Mouse (Mus musculus) neural tube, embryonic 12.5 days (tissue): ENCODE data around the gene Magoh. TPM values are rescaled to one million over a fixed set of nuclear protein-coding genes. Genes with fewer than 3 reads are reported as not detected.

ENCODE experiments used
- ATAC-seq: fragments of 200-750 bp; cut with Nextera tagmentation; 2 replicates; pipeline ENCODE4 v1.8.0; 2017; ENCODE audit warnings: low read depth, mild to moderate bottlenecking, moderate TSS enrichment, moderate library complexity; ENCODE audit not compliant: low FRiP score
- H3K27ac ChIP-seq: fragments of 300-500 bp; sonication (generic); 2 replicates; pipeline ENCODE4 v1.5.1; 2016
- H3K27me3 ChIP-seq: fragments of 300-500 bp; sonication (generic); replicated peaks from 2 replicates; pipeline ENCODE4 v1.6.1; 2016; ENCODE audit warnings: mild to moderate bottlenecking
- H3K36me3 ChIP-seq: fragments of 300-500 bp; sonication (generic); 2 replicates; pipeline ENCODE4 v1.6.1; 2016; ENCODE audit warnings: mild to moderate bottlenecking
- H3K4me1 ChIP-seq: fragments of 300-500 bp; sonication (generic); 2 replicates; pipeline ENCODE4 v1.6.1; 2016
- H3K4me2 ChIP-seq: fragments of 300-500 bp; sonication (generic); replicated peaks from 2 replicates; pipeline ENCODE4 v1.6.1; 2016; ENCODE audit warnings: mild to moderate bottlenecking
- H3K4me3 ChIP-seq: fragments of 300-500 bp; sonication (generic); 2 replicates; pipeline ENCODE4 v1.5.1; 2016
- H3K9ac ChIP-seq: fragments of 300-500 bp; sonication (generic); 2 replicates; pipeline ENCODE4 v1.6.1; 2016; ENCODE audit warnings: mild to moderate bottlenecking
- H3K9me3 ChIP-seq: fragments of 300-500 bp; sonication (generic); 2 replicates; pipeline ENCODE4 v1.6.1; 2016; ENCODE audit warnings: mild to moderate bottlenecking
- WGBS: fragments of 180-500 bp; shearing (Covaris S2); methylation state at CpG from one replicate; pipeline ENCODE4 v1.1.7; 2016; 5-methylcytosine and 5-hydroxymethylcytosine counted together
- polyA plus RNA-seq: library from polyadenylated mRNA; unstranded; fragments of >200 nt; fragmentation: Nextera tagmentation; extraction: Ambion mirVana; gene quantifications from 2 replicates; pipeline ENCODE4 v1.2.1, GENCODE M21; 2016

Gene Magoh
- polyA plus RNA-seq, 1 experiment from 2014 or later, result 169 TPM

- Histone ChIP-seq H3K36me3 (peaks cover 68% of the 10 kb centered on the region), H3K9ac (no peak overlapping the region)
These were observed 31.0 kb upstream of the Magoh start for GRCm38 (mm10) chr4:107848546-107848945.

GRCm38 (mm10) chr4:107849621-107850020 lies 29.9 kb upstream of the Magoh start:
- peaks cover 77% of the 10 kb centered on the region for H3K36me3 ChIP-seq
- whole genome bisulfite sequencing, result 81% methylated on average over 9 of the region's 9 CpGs
- H3K4me2 ChIP-seq, result no peak overlapping the region

More at GRCm38 (mm10) chr4:107848546-107848945, 31.0 kb upstream of the Magoh start:
- Histone ChIP-seq H3K27me3 (peaks cover 14% of the 10 kb centered on the region), H3K4me1 (peaks cover 10% of the 10 kb centered on the region; the same call in 1 of the 2 replicates), H3K4me2 (no peak overlapping the region), H3K4me3 (no peak overlapping the region), H3K27ac (no peak overlapping the region), H3K9me3 (no peaks in the 10 kb centered on the region)
- WGBS, result 87% methylated on average over 5 of the region's 5 CpGs
- ATAC-seq, result no peak

GRCm38 (mm10) chr4:107850091-107850490 lies 29.5 kb upstream of the Magoh start:
- Histone ChIP-seq H3K36me3 (peaks cover 82% of the 10 kb centered on the region), H3K4me1 (no peaks in the 10 kb centered on the region), H3K9me3 (no peaks in the 10 kb centered on the region), H3K4me2 (no peak overlapping the region), H3K27me3 (peaks cover 14% of the 10 kb centered on the region), H3K4me3 (no peak overlapping the region), H3K9ac (no peak overlapping the region), H3K27ac (no peak overlapping the region)
- ATAC-seq, result no peak
- WGBS, result 90% methylated on average over 8 of the region's 8 CpGs

More at GRCm38 (mm10) chr4:107849621-107850020, 29.9 kb upstream of the Magoh start:
- Histone ChIP-seq H3K4me1 (peaks cover 3% of the 10 kb centered on the region; the same call in 1 of the 2 replicates), H3K9ac (no peak overlapping the region), H3K27me3 (peaks cover 14% of the 10 kb centered on the region), H3K9me3 (no peaks in the 10 kb centered on the region), H3K27ac (no peak overlapping the region), H3K4me3 (no peak overlapping the region)
- no peak for ATAC-seq

GRCm38 (mm10) chr4:107853333-107853732 lies 26.2 kb upstream of the Magoh start:
- no peak overlapping the region for H3K4me3 ChIP-seq
- H3K27ac ChIP-seq, result no peak overlapping the region
- H3K4me2 ChIP-seq, result no peak overlapping the region
- no peak overlapping the region for H3K9ac ChIP-seq
- no peaks in the 10 kb centered on the region for H3K9me3 ChIP-seq
- no peaks in the 10 kb centered on the region for H3K4me1 ChIP-seq
- H3K36me3 ChIP-seq, result peaks cover 89% of the 10 kb centered on the region
- ATAC-seq, result no peak
- no peaks in the 10 kb centered on the region for H3K27me3 ChIP-seq
- 97% methylated on average over 8 of the region's 8 CpGs for WGBS

- Histone ChIP-seq H3K4me3 (no peak overlapping the region), H3K4me1 (no peaks in the 10 kb centered on the region), H3K27ac (no peak overlapping the region), H3K36me3 (peaks cover 89% of the 10 kb centered on the region), H3K27me3 (no peaks in the 10 kb centered on the region), H3K9ac (no peak overlapping the region), H3K9me3 (no peaks in the 10 kb centered on the region), H3K4me2 (no peak overlapping the region)
- no peak for ATAC-seq
- WGBS, result 92% methylated on average over 7 of the region's 7 CpGs
These were observed 25.7 kb upstream of the Magoh start for GRCm38 (mm10) chr4:107853836-107854235.

GRCm38 (mm10) chr4:107856958-107857686 lies 22.4 kb upstream of the Magoh start:
- WGBS, result 81% methylated on average over 11 of the region's 11 CpGs
- H3K4me1 ChIP-seq, result no peaks in the 10 kb centered on the region
- H3K36me3 ChIP-seq, result peaks cover 98% of the 10 kb centered on the region
- no peak overlapping the region for H3K9ac ChIP-seq
- no peaks in the 10 kb centered on the region for H3K27me3 ChIP-seq
- H3K9me3 ChIP-seq, result no peaks in the 10 kb centered on the region
- H3K4me3 ChIP-seq, result no peak overlapping the region
- ATAC-seq, result no peak
- no peak overlapping the region for H3K27ac ChIP-seq
- H3K4me2 ChIP-seq, result no peak overlapping the region

- WGBS, result 88% methylated on average over 7 of the region's 7 CpGs
- Histone ChIP-seq H3K4me3 (no peak overlapping the region), H3K27ac (no peak overlapping the region), H3K27me3 (no peaks in the 10 kb centered on the region), H3K36me3 (peaks cover 94% of the 10 kb centered on the region), H3K9ac (no peak overlapping the region), H3K4me2 (no peak overlapping the region), H3K9me3 (no peaks in the 10 kb centered on the region), H3K4me1 (no peaks in the 10 kb centered on the region)
- ATAC-seq, result no peak
These were observed 20.6 kb upstream of the Magoh start for GRCm38 (mm10) chr4:107858995-107859394.

- Histone ChIP-seq H3K4me2 (no peak overlapping the region), H3K4me3 (no peak overlapping the region), H3K36me3 (peaks cover 68% of the 10 kb centered on the region), H3K9me3 (no peaks in the 10 kb centered on the region), H3K9ac (no peak overlapping the region), H3K27me3 (no peaks in the 10 kb centered on the region), H3K4me1 (no peaks in the 10 kb centered on the region), H3K27ac (no peak overlapping the region)
- no peak for ATAC-seq
- 95% methylated on average over 4 of the region's 4 CpGs for WGBS
These were observed 14.7 kb upstream of the Magoh start for GRCm38 (mm10) chr4:107864866-107865265.

- H3K27ac ChIP-seq, result no peak overlapping the region
- peaks cover 50% of the 10 kb centered on the region for H3K36me3 ChIP-seq
- WGBS, result 95% methylated on average over 1 of the region's 1 CpGs
- no peak overlapping the region for H3K4me3 ChIP-seq
- no peaks in the 10 kb centered on the region for H3K9me3 ChIP-seq
- H3K9ac ChIP-seq, result no peak overlapping the region
- H3K4me2 ChIP-seq, result no peak overlapping the region
- ATAC-seq, result no peak
- no peaks in the 10 kb centered on the region for H3K27me3 ChIP-seq
- H3K4me1 ChIP-seq, result peaks cover 15% of the 10 kb centered on the region
These were observed 2.1 kb downstream of the Magoh start for GRCm38 (mm10) chr4:107881631-107882030.

- 83% methylated on average over 7 of the region's 7 CpGs for WGBS
- no peak overlapping the region for H3K4me3 ChIP-seq
- no peaks in the 10 kb centered on the region for H3K27me3 ChIP-seq
- H3K36me3 ChIP-seq, result peaks cover 55% of the 10 kb centered on the region
- no peak overlapping the region for H3K4me2 ChIP-seq
- no peak overlapping the region for H3K27ac ChIP-seq
- no peaks in the 10 kb centered on the region for H3K9me3 ChIP-seq
- H3K4me1 ChIP-seq, result peaks cover 10% of the 10 kb centered on the region
- no peak overlapping the region for H3K9ac ChIP-seq
- ATAC-seq, result no peak
These were observed 6.8 kb downstream of the Magoh start for GRCm38 (mm10) chr4:107886371-107886770.

GRCm38 (mm10) chr4:107889385-107889730 lies 9.8 kb downstream of the Magoh start:
- peak; percentile 43 for ATAC-seq
- Histone ChIP-seq H3K27me3 (no peaks in the 10 kb centered on the region), H3K9ac (peak overlapping the region; percentile 62), H3K4me2 (peak overlapping the region; percentile 80), H3K27ac (peak overlapping the region; percentile 2; the same call in 1 of the 2 replicates), H3K9me3 (no peaks in the 10 kb centered on the region), H3K36me3 (peaks cover 44% of the 10 kb centered on the region), H3K4me3 (peak overlapping the region; percentile 54), H3K4me1 (peaks cover 10% of the 10 kb centered on the region)
- WGBS, result under 1% methylated on average over 12 of the region's 12 CpGs

GRCm38 (mm10) chr4:107889731-107890432 lies 10.3 kb downstream of the Magoh start, which contains the start of gene 0610037L13Rik:
Gene 0610037L13Rik (plus strand): TSS chr4:107889813.
- under 1% methylated on average over 48 of the region's 48 CpGs for WGBS
- peaks cover 45% of the 10 kb centered on the region for H3K36me3 ChIP-seq

More at GRCm38 (mm10) chr4:107889731-107890432, 10.3 kb downstream of the Magoh start, which contains the start of gene 0610037L13Rik:
- H3K27me3 ChIP-seq, result no peaks in the 10 kb centered on the region
- peak within 1 kb of the TSS; percentile 62 for H3K9ac ChIP-seq
- H3K9me3 ChIP-seq, result no peaks in the 10 kb centered on the region
- H3K4me2 ChIP-seq, result peak within 1 kb of the TSS; percentile 80
- H3K4me3 ChIP-seq, result peak within 1 kb of the TSS; percentile 54
- ATAC-seq, result peak; percentile 91
- H3K4me1 ChIP-seq, result peaks cover 10% of the 10 kb centered on the region
- H3K27ac ChIP-seq, result peak within 1 kb of the TSS; percentile 62
